Mouse (Mus musculus): Measurements from ENCODE around the gene Cpne5.
"Not testable (repeated sequence)": the region's sequence is repeated elsewhere in the genome, so short reads cannot be mapped to it uniquely, and the experiment has no call there.

The Cpne5 gene

GRCm38 (mm10) chr17:29136236-29136635, 101.7 kb downstream of the Cpne5 start:
- peak; percentile 67 for DNase-seq (ENCODE audit: low spot score)

GRCm38 (mm10) chr17:29135066-29135465, 102.9 kb downstream of the Cpne5 start:
- DNase-seq (ENCODE audit: low spot score) = no peak

- no peak for DNase-seq (ENCODE audit: low spot score)
These were observed 108.6 kb downstream of the Cpne5 start for GRCm38 (mm10) chr17:29129341-29129740.

- no peak for DNase-seq (ENCODE audit: low spot score)
These were observed 111.4 kb downstream of the Cpne5 start for GRCm38 (mm10) chr17:29126561-29126960.

- DNase-seq (ENCODE audit: low spot score) = no peak
These were observed 114.3 kb downstream of the Cpne5 start for GRCm38 (mm10) chr17:29123578-29124174.

- DNase-seq (ENCODE audit: low spot score) = no peak
These were observed 115.2 kb downstream of the Cpne5 start for GRCm38 (mm10) chr17:29122817-29123216.

- peak; percentile 58 for DNase-seq (ENCODE audit: low spot score)
These were observed 117.3 kb downstream of the Cpne5 start for GRCm38 (mm10) chr17:29120666-29121065.

- no peak for DNase-seq (ENCODE audit: low spot score)
These were observed 119.9 kb downstream of the Cpne5 start for GRCm38 (mm10) chr17:29118057-29118456.

- no peak for DNase-seq (ENCODE audit: low spot score)
These were observed 120.8 kb downstream of the Cpne5 start for GRCm38 (mm10) chr17:29117006-29117648.

- DNase-seq (ENCODE audit: low spot score) = no peak
These were observed 121.9 kb downstream of the Cpne5 start for GRCm38 (mm10) chr17:29116023-29116422.

GRCm38 (mm10) chr17:29113591-29114352, 124.2 kb downstream of the Cpne5 start, which contains the start of gene Rab44:
Gene Rab44 (plus strand): TSS chr17:29114145.
- DNase-seq (ENCODE audit: low spot score) = no peak

GRCm38 (mm10) chr17:29111332-29111731, 126.6 kb downstream of the Cpne5 start:
- DNase-seq (ENCODE audit: low spot score) = no peak

- DNase-seq (ENCODE audit: low spot score) = not testable (repeated sequence)
These were observed 127.6 kb downstream of the Cpne5 start for GRCm38 (mm10) chr17:29110356-29110755.
